Mouse (Mus musculus) embryonic facial prominence, embryonic 11.5 days (tissue): ENCODE measurements around the gene Igsf11. TPM values are rescaled to one million over a fixed set of nuclear protein-coding genes. Genes with fewer than 3 reads are reported as not detected.
A peak's percentile ranks its signal among the peaks of the same experiment; 100 is the strongest.

Experiments
- ATAC-seq: fragments of 200-750 bp; cut with Nextera tagmentation; replicated peaks from 2 replicates; pipeline ENCODE4 v1.8.0; 2017; ENCODE audit warnings: low read depth; ENCODE audit not compliant: insufficient number of reproducible peaks, low FRiP score, low TSS enrichment
- DNase-seq: peaks from one replicate; pipeline ENCODE4 v3.0.0-alpha.2; 2015; ENCODE audit warnings: low spot score
- H3K27ac ChIP-seq: fragments of 300-500 bp; sonication (generic); replicated peaks from 2 replicates; pipeline ENCODE4 v1.5.1; 2014; ENCODE audit warnings: mild to moderate bottlenecking, low read depth, low read length, control low read depth
- H3K27me3 ChIP-seq: fragments of 300-500 bp; sonication (generic); 2 replicates; pipeline ENCODE4 v1.6.1; 2014; ENCODE audit warnings: mild to moderate bottlenecking, low read length, moderate library complexity, mixed read lengths; ENCODE audit not compliant: control insufficient read depth, insufficient read depth
- H3K36me3 ChIP-seq: fragments of 300-500 bp; sonication (generic); replicated peaks from 2 replicates; pipeline ENCODE4 v1.6.1; 2014; ENCODE audit warnings: low read depth, mild to moderate bottlenecking, low read length, moderate library complexity, mixed read lengths; ENCODE audit not compliant: control insufficient read depth, insufficient read depth
- H3K4me1 ChIP-seq: fragments of 300-500 bp; sonication (generic); 2 replicates; pipeline ENCODE4 v1.6.1; 2014; ENCODE audit warnings: low read length, mixed read lengths; ENCODE audit not compliant: control insufficient read depth, insufficient read depth
- H3K4me2 ChIP-seq: fragments of 300-500 bp; sonication (generic); 2 replicates; pipeline ENCODE4 v1.6.1; 2014; ENCODE audit warnings: low read depth, mild to moderate bottlenecking, control low read depth, low read length, moderate library complexity
- H3K4me3 ChIP-seq: fragments of 300-500 bp; sonication (generic); 2 replicates; pipeline ENCODE4 v1.5.1; 2014; ENCODE audit warnings: low read depth, low read length, control low read depth
- H3K9ac ChIP-seq: fragments of 300-500 bp; sonication (generic); replicated peaks from 2 replicates; pipeline ENCODE4 v1.6.1; 2014; ENCODE audit warnings: mild to moderate bottlenecking, control low read depth, low read length
- H3K9me3 ChIP-seq: fragments of 300-500 bp; sonication (generic); replicated peaks from 2 replicates; pipeline ENCODE4 v1.6.1; 2016; ENCODE audit warnings: mild to moderate bottlenecking, low read length, inconsistent platforms, mixed read lengths; ENCODE audit not compliant: control insufficient read depth
- WGBS: fragments of 180-500 bp; shearing (Covaris S2); extraction: QIAGEN DNeasy Blood & Tissue Kit; methylation state at CpG from one replicate; pipeline ENCODE4 v1.1.7; 2014; 5-methylcytosine and 5-hydroxymethylcytosine counted together
- polyA plus RNA-seq: library from polyadenylated mRNA; unstranded; fragments of >200 nt; fragmentation: Nextera tagmentation; extraction: Ambion mirVana; gene quantifications from 2 replicates; pipeline ENCODE4 v1.2.1, GENCODE M21; 2014

Igsf11 gene
- polyA plus RNA-seq, 1 experiment from 2014 or later = 0.49 TPM

GRCm38 (mm10) chr16:38993711-38994110 lies 101.2 kb downstream of the Igsf11 start:
- WGBS = 84% methylated on average over 7 of the region's 7 CpGs
- no peak overlapping the region for H3K4me2 ChIP-seq
- no peaks in the 10 kb centered on the region for H3K4me1 ChIP-seq
- no peak overlapping the region for H3K9ac ChIP-seq
- H3K9me3 ChIP-seq = no peaks in the 10 kb centered on the region
- H3K27me3 ChIP-seq = no peaks in the 10 kb centered on the region
- ATAC-seq (no peak), DNase-seq (no peak)
- no peaks in the 10 kb centered on the region for H3K36me3 ChIP-seq
- H3K4me3 ChIP-seq = no peak overlapping the region
- no peak overlapping the region for H3K27ac ChIP-seq

GRCm38 (mm10) chr16:38998496-38999258 lies 106.2 kb downstream of the Igsf11 start:
- H3K36me3 ChIP-seq = no peaks in the 10 kb centered on the region
- H3K9me3 ChIP-seq = no peaks in the 10 kb centered on the region
- H3K9ac ChIP-seq = no peak overlapping the region
- H3K27me3 ChIP-seq = no peaks in the 10 kb centered on the region
- H3K4me1 ChIP-seq = no peaks in the 10 kb centered on the region
- no peak overlapping the region for H3K4me2 ChIP-seq
- WGBS = 66% methylated on average over 6 of the region's 6 CpGs
- H3K27ac ChIP-seq = no peak overlapping the region
- ATAC-seq (no peak), DNase-seq (no peak)
- H3K4me3 ChIP-seq = no peak overlapping the region

GRCm38 (mm10) chr16:38999298-38999697 lies 106.8 kb downstream of the Igsf11 start:
- Histone ChIP-seq H3K36me3 (no peaks in the 10 kb centered on the region), H3K9ac (no peak overlapping the region), H3K27me3 (no peaks in the 10 kb centered on the region), H3K27ac (no peak overlapping the region), H3K9me3 (no peaks in the 10 kb centered on the region), H3K4me2 (no peak overlapping the region), H3K4me1 (no peaks in the 10 kb centered on the region), H3K4me3 (no peak overlapping the region)
- ATAC-seq (no peak), DNase-seq (no peak)

- no peak for DNase-seq
- H3K9me3 ChIP-seq = no peaks in the 10 kb centered on the region
- no peaks in the 10 kb centered on the region for H3K27me3 ChIP-seq
- no peak overlapping the region for H3K27ac ChIP-seq
- 84% methylated on average over 7 of the region's 7 CpGs for WGBS
- ATAC-seq = no peak
- no peak overlapping the region for H3K4me3 ChIP-seq
- no peak overlapping the region for H3K4me2 ChIP-seq
- H3K4me1 ChIP-seq = no peaks in the 10 kb centered on the region
- H3K36me3 ChIP-seq = no peaks in the 10 kb centered on the region
- no peak overlapping the region for H3K9ac ChIP-seq
Measured at GRCm38 (mm10) chr16:39006978-39007377, 114.5 kb downstream of the Igsf11 start.

GRCm38 (mm10) chr16:39019449-39019848 lies 127.0 kb downstream of the Igsf11 start:
- H3K36me3 ChIP-seq = no peaks in the 10 kb centered on the region

GRCm38 (mm10) chr16:39025989-39026736 lies 133.7 kb downstream of the Igsf11 start:
- 55% methylated on average over 8 of the region's 8 CpGs for WGBS
- ATAC-seq = no peak; the same call in 1 of the 2 replicates
- peak; percentile 29 for DNase-seq
- Histone ChIP-seq H3K4me3 (no peak overlapping the region), H3K9me3 (no peaks in the 10 kb centered on the region), H3K27ac (no peak overlapping the region), H3K4me2 (no peak overlapping the region), H3K36me3 (no peaks in the 10 kb centered on the region), H3K27me3 (no peaks in the 10 kb centered on the region), H3K9ac (no peak overlapping the region), H3K4me1 (no peaks in the 10 kb centered on the region; the same call in 1 of the 2 replicates)

More at GRCm38 (mm10) chr16:39019449-39019848, 127.0 kb downstream of the Igsf11 start:
- Histone ChIP-seq H3K27me3 (no peaks in the 10 kb centered on the region), H3K4me2 (no peak overlapping the region), H3K9me3 (no peaks in the 10 kb centered on the region), H3K27ac (no peak overlapping the region), H3K4me1 (no peaks in the 10 kb centered on the region), H3K9ac (no peak overlapping the region), H3K4me3 (no peak overlapping the region)
- DNase-seq (no peak), ATAC-seq (no peak)
- WGBS = 58% methylated on average over 2 of the region's 2 CpGs

- DNase-seq (no peak), ATAC-seq (no peak)
- Histone ChIP-seq H3K36me3 (no peaks in the 10 kb centered on the region), H3K9ac (no peak overlapping the region), H3K27me3 (no peaks in the 10 kb centered on the region), H3K4me2 (no peak overlapping the region), H3K9me3 (no peaks in the 10 kb centered on the region), H3K27ac (no peak overlapping the region), H3K4me1 (no peaks in the 10 kb centered on the region), H3K4me3 (no peak overlapping the region)
- 78% methylated on average over 2 of the region's 2 CpGs for WGBS
Measured at GRCm38 (mm10) chr16:39031350-39031749, 138.9 kb downstream of the Igsf11 start.

GRCm38 (mm10) chr16:39037257-39037656 lies 144.8 kb downstream of the Igsf11 start:
- Histone ChIP-seq H3K4me2 (no peak overlapping the region), H3K9me3 (no peaks in the 10 kb centered on the region), H3K36me3 (no peaks in the 10 kb centered on the region), H3K9ac (no peak overlapping the region), H3K27me3 (no peaks in the 10 kb centered on the region), H3K4me3 (no peak overlapping the region), H3K27ac (no peak overlapping the region), H3K4me1 (no peaks in the 10 kb centered on the region)
- ATAC-seq = no peak
- no peak for DNase-seq
- WGBS = 47% methylated on average over 4 of the region's 4 CpGs
